Mouse (Mus musculus): Measurements from ENCODE around the gene Pard3.

DNA sequence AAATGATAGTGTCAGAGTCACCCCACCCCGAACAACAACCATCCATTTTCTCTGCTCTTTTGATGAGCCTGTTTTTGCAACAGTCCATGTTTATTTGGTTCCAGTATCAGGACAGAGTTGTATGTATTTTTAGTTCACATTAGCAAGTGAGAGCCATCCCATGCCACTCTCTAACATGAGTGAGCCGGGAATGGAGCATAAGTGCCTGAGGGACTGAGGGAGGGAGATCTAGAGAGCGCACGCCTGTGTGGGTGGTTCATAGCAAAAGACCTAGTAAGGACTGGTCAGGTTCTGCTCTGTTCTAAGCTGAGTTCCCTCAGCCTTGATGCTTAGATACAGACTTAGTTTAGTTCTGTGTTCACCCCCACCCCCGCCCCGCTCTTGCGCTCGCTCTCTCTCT lies 521.9 kb downstream of the Pard3 start:
- TF ChIP-seq CTCF (IDR thresholded peaks at IDR 0.05; ENCODE audit: borderline replicate concordance, control insufficient read depth, extremely low read depth, insufficient read depth, low read length, poor library complexity) (no peak), POLR2A (IDR thresholded peaks at IDR 0.05; ENCODE audit: control insufficient read depth, extremely low read depth, insufficient read depth, low read length, poor library complexity) (no peak)
